Mouse (Mus musculus) induced T-regulatory cell, adult 2 months (primary cell): ENCODE results near the gene Rtkn.

Experiments used
- DNase-seq: peaks from one replicate; pipeline ENCODE4 v3.0.0-alpha.2; 2012; ENCODE audit warnings: low read depth

The Rtkn gene

DNA sequence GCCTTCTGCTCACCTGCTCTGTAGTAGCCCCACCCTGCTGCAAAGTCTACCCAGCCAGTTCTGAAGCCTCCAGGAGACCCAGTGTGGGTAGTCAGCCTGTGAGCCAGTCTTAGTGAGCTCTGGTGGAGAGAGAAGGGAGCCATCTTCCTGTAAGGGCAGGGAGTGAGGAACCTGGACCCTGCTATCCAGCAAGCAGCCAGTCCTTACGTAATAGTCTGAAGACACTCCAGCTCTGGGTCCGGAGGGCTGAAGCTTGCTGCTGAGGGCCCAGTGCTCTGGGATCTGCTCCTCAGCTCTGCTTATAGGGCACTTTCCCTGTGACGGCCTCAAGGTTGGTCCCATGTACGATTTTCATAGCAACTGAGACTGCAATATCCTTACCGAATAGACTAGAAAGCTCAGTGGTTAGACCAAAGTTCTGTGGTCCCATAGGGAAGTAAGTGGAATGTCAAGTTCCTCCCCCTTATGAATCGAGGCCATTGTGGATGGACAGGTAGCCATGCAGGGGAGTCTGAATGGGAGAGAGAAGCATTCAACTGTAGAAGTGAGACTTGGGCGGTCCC lies at the start of gene Rtkn:
Gene Rtkn (plus strand): TSS at position 513 of the 563 bp plus-strand sequence.
- no peak for DNase-seq

- no peak for DNase-seq
These were observed 48.9 kb upstream of the Rtkn start, which contains the start of gene Lbx2 for GRCm38 (mm10) chr6:83086121-83087035. TSS of gene Lbx2 (plus strand) at chr6:83086367.

DNA sequence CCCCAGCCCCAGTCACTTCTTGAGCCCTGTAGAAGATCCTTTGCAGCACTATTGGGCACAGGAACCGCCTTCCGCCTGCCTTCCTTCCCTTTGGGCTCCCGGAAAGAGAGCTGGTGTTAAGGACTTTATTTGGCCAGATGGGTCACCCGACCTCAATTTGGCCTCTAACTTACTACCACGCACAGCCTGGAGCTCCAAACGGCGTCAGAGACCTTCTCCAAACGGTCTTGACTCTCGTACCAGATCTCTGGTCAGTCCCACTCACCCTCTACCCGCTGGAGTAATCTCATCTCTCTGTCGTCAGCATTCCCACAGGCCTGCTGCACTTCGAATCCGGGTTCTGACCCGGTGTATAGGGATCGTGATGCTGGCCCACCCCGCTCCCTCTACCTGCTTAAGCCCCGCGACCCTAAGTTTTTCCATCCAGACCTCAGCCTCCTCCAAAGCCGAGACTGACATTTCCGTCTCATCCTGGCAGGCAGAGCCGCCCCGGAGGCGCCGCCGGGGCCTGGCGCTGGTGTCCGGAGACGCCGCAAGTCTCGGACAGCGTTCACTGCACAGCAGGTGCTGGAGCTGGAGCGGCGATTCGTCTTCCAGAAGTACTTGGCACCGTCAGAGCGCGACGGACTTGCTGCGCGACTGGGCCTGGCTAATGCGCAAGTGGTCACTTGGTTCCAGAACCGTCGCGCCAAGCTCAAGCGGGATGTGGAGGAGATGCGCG lies 47.9 kb upstream of the Rtkn start:
- DNase-seq, result no peak

- no peak for DNase-seq
These were observed 47.4 kb upstream of the Rtkn start for GRCm38 (mm10) chr6:83087926-83088260.

- no peak for DNase-seq
These were observed 42.7 kb upstream of the Rtkn start for GRCm38 (mm10) chr6:83092416-83093127.

- DNase-seq, result peak; percentile 83
These were observed 39.3 kb upstream of the Rtkn start for GRCm38 (mm10) chr6:83095968-83096367.

DNA sequence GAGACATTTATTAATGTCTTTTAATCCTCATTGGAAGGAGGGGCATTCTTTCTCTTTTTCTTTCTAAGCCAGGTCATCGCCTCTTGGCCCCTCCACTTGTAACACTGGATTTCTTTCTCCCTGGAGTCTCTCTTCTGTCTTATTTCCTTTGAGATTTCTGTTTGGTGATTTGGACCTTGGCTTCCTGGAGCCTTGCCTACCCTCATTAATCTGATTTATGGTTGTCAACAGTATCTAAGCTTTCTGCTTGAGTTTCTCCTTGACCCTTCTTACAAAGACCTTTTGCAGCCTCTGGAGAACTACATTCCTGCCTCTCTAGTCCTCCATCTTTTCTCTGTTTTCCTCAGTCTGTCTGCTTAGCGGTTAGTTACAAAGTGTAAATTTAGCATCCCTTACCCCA lies 36.9 kb upstream of the Rtkn start:
- DNase-seq, result no peak

DNA sequence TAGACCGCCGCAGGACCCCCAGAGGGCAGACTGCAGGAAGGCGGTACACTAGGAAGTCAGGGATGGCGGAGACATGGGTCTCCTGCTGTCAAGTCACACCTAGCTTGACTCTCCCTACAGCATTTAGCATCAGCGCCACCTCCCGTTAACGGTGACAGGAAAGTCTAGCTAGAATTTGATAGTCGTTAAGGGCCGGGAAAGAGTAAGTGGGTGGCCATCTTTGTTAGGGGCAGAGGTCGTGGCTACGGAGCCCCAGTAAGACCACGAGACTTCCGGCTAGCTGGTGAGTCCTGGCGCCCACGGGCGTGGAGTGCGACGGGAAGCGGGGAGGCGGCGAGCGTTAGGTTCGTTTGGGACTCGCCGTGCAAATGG lies 34.0 kb upstream of the Rtkn start, which contains the start of the genes Ccdc142 and Gm42688:
Gene Ccdc142 (plus strand): TSS at position 286 of the 372 bp plus-strand sequence.
Gene Gm42688 (plus strand): TSS at position 302 of the 372 bp plus-strand sequence.
- peak; percentile 95 for DNase-seq

DNA sequence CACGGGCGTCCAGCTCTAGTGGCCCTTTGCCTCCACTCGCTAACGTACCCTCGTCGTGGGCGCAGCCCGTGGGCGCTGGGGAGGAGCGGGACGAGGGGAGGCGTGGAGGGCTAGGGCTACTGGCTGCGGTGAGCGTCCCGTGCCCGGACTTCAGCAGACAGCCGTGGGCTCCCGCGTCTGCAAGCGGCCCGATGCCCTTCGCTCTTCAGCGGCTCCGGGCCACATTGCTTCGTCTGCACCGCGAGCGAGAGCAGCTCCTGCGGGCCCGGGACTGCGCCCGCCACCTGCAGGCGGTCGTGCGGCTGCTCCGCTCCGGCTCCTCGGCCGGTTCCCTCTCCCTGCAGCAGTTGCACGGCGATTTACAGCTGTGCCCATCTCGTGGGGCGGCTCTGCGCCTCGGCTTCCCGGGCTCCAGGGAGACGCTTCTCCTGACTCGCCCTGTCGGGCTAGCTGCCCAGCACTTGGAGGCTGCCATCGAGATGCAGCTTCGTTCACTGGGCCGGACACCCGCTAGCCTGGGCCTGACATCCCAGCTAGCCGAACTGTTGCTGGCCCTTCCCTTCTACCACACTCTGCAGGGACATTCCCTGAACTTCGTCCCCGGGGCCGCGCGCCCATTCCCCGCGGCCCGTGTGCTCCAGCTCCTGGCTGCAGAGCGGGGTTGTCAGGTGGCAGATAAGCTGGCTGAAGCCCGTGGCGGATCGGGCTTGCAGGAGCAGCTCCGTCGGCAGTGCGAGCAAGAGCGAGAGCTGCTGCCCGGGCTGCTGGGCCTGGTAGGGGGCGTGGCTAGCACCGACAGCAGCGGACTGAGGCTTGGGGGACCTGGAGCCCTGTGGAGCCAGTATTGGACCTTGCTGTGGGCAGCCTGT lies 33.3 kb upstream of the Rtkn start:
- peak; percentile 81 for DNase-seq

DNA sequence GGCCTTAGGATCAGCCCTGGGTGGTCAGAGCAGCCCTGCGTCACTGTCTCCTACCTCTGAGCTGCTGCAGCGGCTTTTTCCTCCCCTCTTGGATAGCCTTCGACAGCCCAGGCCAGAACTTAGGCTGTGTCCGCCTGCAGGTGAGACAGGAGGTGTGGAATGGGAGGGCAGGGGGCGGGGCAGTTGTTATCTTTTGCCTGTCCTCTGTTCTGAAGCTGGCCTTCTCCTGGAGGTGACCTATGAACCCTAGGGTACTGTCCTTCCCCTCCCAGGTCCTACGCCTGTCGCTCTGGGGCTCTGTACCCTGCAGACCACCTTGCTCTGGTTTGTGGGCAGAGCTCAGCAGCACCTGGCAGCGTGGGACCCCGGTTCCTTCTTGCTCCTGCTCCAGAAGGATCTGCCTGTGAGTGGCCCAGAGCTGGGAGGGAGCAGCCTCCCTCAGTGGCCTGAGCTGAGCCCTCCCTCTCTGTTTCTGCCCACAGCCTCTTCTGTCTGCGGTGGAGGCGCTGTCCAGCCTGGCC lies 32.1 kb upstream of the Rtkn start:
- DNase-seq, result no peak

GRCm38 (mm10) chr6:83104158-83104557 lies 31.1 kb upstream of the Rtkn start:
- no peak for DNase-seq

- peak; percentile 90 for DNase-seq
These were observed 27.5 kb upstream of the Rtkn start for GRCm38 (mm10) chr6:83107566-83108400.

DNA sequence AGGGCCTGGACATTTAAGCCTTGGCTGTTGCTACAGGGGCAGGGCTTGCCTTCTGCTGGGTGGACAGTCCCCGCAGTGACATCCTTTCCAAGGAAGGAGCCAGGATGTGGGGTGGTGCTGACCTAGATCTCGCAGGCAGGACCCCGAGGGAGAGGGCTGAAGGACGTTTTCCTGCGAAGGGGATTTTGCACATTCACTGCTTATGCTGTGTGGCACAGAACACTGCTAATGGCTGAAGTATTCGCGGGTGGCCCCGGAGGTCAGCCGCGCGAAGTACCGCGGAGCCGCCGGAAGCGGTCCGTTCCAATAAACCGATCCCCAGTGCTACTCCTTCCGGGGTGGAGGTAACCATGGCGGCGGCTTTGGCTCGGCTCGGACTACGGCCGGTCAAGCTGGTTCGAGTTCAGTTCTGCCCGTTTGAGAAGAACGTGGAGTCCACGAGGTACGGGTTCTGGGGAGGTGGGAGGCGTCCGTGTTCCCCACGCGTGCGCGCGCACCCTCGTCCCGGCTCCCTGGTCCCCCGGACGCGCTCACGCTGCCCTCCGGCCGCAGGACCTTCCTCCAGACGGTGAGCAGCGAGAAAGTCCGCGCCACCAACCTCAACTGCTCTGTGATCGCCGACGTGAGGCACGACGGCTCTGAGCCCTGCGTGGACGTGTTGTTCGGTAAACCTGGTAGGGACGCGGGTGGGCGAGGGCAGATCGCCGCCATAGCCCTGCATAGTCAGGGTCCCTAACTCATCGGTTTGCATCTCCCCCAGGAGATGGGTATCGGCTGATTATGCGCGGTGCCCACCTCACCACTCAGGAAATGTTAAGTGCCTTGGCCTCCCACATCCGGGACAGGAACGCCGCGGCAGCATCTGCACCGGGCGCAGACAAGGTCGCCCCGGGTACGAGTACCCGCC lies 26.2 kb upstream of the Rtkn start, which contains the start of gene Mrpl53:
Gene Mrpl53 (plus strand): TSS at position 279 of the 907 bp plus-strand sequence.
- DNase-seq, result peak; percentile 81

- DNase-seq, result no peak
These were observed 23.6 kb upstream of the Rtkn start for GRCm38 (mm10) chr6:83111510-83112136.

DNA sequence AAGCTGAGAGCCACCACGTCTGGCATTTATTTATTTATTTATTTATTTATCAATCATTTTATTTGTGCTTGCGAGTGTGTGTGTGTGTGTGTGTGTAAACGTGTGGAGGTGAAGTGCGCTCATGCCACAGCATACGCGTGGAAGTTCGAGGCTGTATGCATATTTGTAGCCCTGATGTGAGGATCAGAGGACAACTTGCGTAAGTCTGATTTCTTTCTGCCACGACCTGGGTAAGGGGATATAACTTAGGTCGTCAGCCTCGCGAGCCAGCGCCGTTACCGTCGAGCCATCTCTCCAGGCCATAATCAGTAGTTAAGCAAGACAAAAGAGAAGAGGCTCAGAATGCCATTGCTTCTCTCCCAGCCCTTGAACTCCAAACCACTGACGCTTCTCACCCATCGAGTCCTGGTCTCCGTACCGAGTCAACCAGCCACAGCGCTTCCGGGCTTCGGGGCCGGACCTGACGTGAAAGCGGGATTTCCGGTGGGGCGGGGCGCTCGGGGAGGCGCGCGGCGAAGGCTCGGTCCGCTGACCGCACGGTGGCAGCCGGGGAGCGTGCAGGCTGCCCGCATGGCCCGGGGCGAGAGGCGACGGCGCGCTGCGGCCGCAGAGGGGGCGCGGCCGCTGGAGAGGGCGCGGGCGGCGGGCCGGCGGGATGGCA lies 20.1 kb upstream of the Rtkn start, which contains the start of gene Mogs:
Gene Mogs (plus strand): TSS at position 486 of the 661 bp plus-strand sequence.
- DNase-seq, result peak; percentile 95

GRCm38 (mm10) chr6:83115682-83116372 lies 19.4 kb upstream of the Rtkn start:
- DNase-seq, result peak; percentile 73
